Mouse (Mus musculus): ENCODE measurements around the gene Dscam. TPM values are rescaled to one million over a fixed set of nuclear protein-coding genes. Genes with fewer than 3 reads are reported as not detected.

The Dscam gene
- polyA plus RNA-seq, 1 experiment from 2014 or later, result 0.24 TPM

GRCm38 (mm10) chr16:96723066-96723669, 447.4 kb downstream of the Dscam start:
- no peak overlapping the region for H3K4me3 ChIP-seq (replicated peaks)
- no peak overlapping the region for H3K4me2 ChIP-seq
- H3K36me3 ChIP-seq, result no peaks in the 10 kb centered on the region
- no peaks in the 10 kb centered on the region for H3K9me3 ChIP-seq
- whole genome bisulfite sequencing, result 78% methylated on average over 2 of the region's 2 CpGs
- H3K9ac ChIP-seq, result no peak overlapping the region
- no peak for ATAC-seq (ENCODE audit: insufficient read depth, low FRiP score, low read depth)
- H3K27me3 ChIP-seq (replicated peaks), result no peaks in the 10 kb centered on the region
- no peaks in the 10 kb centered on the region for H3K4me1 ChIP-seq
- H3K27ac ChIP-seq, result no peak overlapping the region

- H3K27me3 ChIP-seq (replicated peaks), result no peaks in the 10 kb centered on the region
- WGBS, result 66% methylated on average over 3 of the region's 3 CpGs
- H3K9me3 ChIP-seq, result no peaks in the 10 kb centered on the region
- H3K36me3 ChIP-seq, result no peaks in the 10 kb centered on the region
- no peaks in the 10 kb centered on the region for H3K4me1 ChIP-seq
- no peak for ATAC-seq (ENCODE audit: insufficient read depth, low FRiP score, low read depth)
- no peak overlapping the region for H3K27ac ChIP-seq
- no peak overlapping the region for H3K4me3 ChIP-seq (replicated peaks)
- no peak overlapping the region for H3K4me2 ChIP-seq
- no peak overlapping the region for H3K9ac ChIP-seq
Observed at GRCm38 (mm10) chr16:96722135-96722534, 448.4 kb downstream of the Dscam start.

- no peak for ATAC-seq (ENCODE audit: insufficient read depth, low FRiP score, low read depth)
- no peak overlapping the region for H3K9ac ChIP-seq
- no peaks in the 10 kb centered on the region for H3K27me3 ChIP-seq (replicated peaks)
- WGBS, result 72% methylated on average over 9 of the region's 9 CpGs
- H3K27ac ChIP-seq, result no peak overlapping the region
- no peaks in the 10 kb centered on the region for H3K36me3 ChIP-seq
- no peaks in the 10 kb centered on the region for H3K4me1 ChIP-seq
- H3K9me3 ChIP-seq, result no peaks in the 10 kb centered on the region
- H3K4me2 ChIP-seq, result no peak overlapping the region
- H3K4me3 ChIP-seq (replicated peaks), result no peak overlapping the region
Observed at GRCm38 (mm10) chr16:96721241-96721640, 449.3 kb downstream of the Dscam start.

GRCm38 (mm10) chr16:96720666-96721065, 449.9 kb downstream of the Dscam start:
- Histone ChIP-seq H3K36me3 (no peaks in the 10 kb centered on the region), H3K9me3 (no peaks in the 10 kb centered on the region), H3K4me2 (no peak overlapping the region), H3K27ac (no peak overlapping the region), H3K9ac (no peak overlapping the region), H3K4me1 (no peaks in the 10 kb centered on the region), H3K27me3 (replicated peaks) (no peaks in the 10 kb centered on the region), H3K4me3 (replicated peaks) (no peak overlapping the region)
- no peak for ATAC-seq (ENCODE audit: insufficient read depth, low FRiP score, low read depth)
- 63% methylated on average over 5 of the region's 5 CpGs for WGBS

- no peak for ATAC-seq (ENCODE audit: insufficient read depth, low FRiP score, low read depth)
- Histone ChIP-seq H3K4me2 (no peak overlapping the region), H3K27ac (no peak overlapping the region), H3K27me3 (replicated peaks) (no peaks in the 10 kb centered on the region), H3K36me3 (no peaks in the 10 kb centered on the region), H3K9me3 (no peaks in the 10 kb centered on the region), H3K4me1 (no peaks in the 10 kb centered on the region), H3K4me3 (replicated peaks) (no peak overlapping the region), H3K9ac (no peak overlapping the region)
- WGBS, result 0% methylated on average over 2 of the region's 2 CpGs
Observed at GRCm38 (mm10) chr16:96718221-96718620, 452.3 kb downstream of the Dscam start.

- Histone ChIP-seq H3K4me3 (replicated peaks) (no peak overlapping the region), H3K4me2 (no peak overlapping the region), H3K27me3 (replicated peaks) (no peaks in the 10 kb centered on the region), H3K4me1 (no peaks in the 10 kb centered on the region), H3K9me3 (no peaks in the 10 kb centered on the region), H3K36me3 (no peaks in the 10 kb centered on the region), H3K9ac (no peak overlapping the region), H3K27ac (no peak overlapping the region)
- 86% methylated on average over 2 of the region's 2 CpGs for WGBS
- no peak for ATAC-seq (ENCODE audit: insufficient read depth, low FRiP score, low read depth)
Observed at GRCm38 (mm10) chr16:96716633-96717032, 453.9 kb downstream of the Dscam start.

- H3K4me3 ChIP-seq (replicated peaks), result no peak overlapping the region
- no peak overlapping the region for H3K9ac ChIP-seq
- ATAC-seq (ENCODE audit: insufficient read depth, low FRiP score, low read depth), result no peak
- no peaks in the 10 kb centered on the region for H3K27me3 ChIP-seq (replicated peaks)
- H3K9me3 ChIP-seq, result no peaks in the 10 kb centered on the region
- 48% methylated on average over 4 of the region's 4 CpGs for WGBS
- no peak overlapping the region for H3K27ac ChIP-seq
- no peaks in the 10 kb centered on the region for H3K36me3 ChIP-seq
- no peaks in the 10 kb centered on the region for H3K4me1 ChIP-seq
- H3K4me2 ChIP-seq, result no peak overlapping the region
Observed at GRCm38 (mm10) chr16:96711935-96712334, 458.6 kb downstream of the Dscam start.

- 68% methylated on average over 3 of the region's 3 CpGs for WGBS
- no peak overlapping the region for H3K4me3 ChIP-seq (replicated peaks)
- H3K27me3 ChIP-seq (replicated peaks), result no peaks in the 10 kb centered on the region
- H3K27ac ChIP-seq, result no peak overlapping the region
- no peaks in the 10 kb centered on the region for H3K36me3 ChIP-seq
- H3K9ac ChIP-seq, result no peak overlapping the region
- H3K4me2 ChIP-seq, result no peak overlapping the region
- no peaks in the 10 kb centered on the region for H3K9me3 ChIP-seq
- H3K4me1 ChIP-seq, result no peaks in the 10 kb centered on the region
- no peak for ATAC-seq (ENCODE audit: insufficient read depth, low FRiP score, low read depth)
Observed at GRCm38 (mm10) chr16:96700551-96700950, 470.0 kb downstream of the Dscam start.

GRCm38 (mm10) chr16:96695882-96696281, 474.7 kb downstream of the Dscam start:
- H3K36me3 ChIP-seq, result no peaks in the 10 kb centered on the region
- no peak for ATAC-seq (ENCODE audit: insufficient read depth, low FRiP score, low read depth)
- H3K4me3 ChIP-seq (replicated peaks), result no peak overlapping the region
- H3K27ac ChIP-seq, result no peak overlapping the region
- H3K4me1 ChIP-seq, result no peaks in the 10 kb centered on the region
- H3K27me3 ChIP-seq (replicated peaks), result no peaks in the 10 kb centered on the region
- H3K4me2 ChIP-seq, result no peak overlapping the region
- no peaks in the 10 kb centered on the region for H3K9me3 ChIP-seq
- H3K9ac ChIP-seq, result no peak overlapping the region
- WGBS, result 84% methylated on average over 4 of the region's 4 CpGs

- WGBS, result 85% methylated on average over 6 of the region's 6 CpGs
- Histone ChIP-seq H3K9ac (no peak overlapping the region), H3K4me2 (no peak overlapping the region), H3K4me3 (replicated peaks) (no peak overlapping the region), H3K9me3 (no peaks in the 10 kb centered on the region), H3K27ac (no peak overlapping the region), H3K27me3 (replicated peaks) (no peaks in the 10 kb centered on the region), H3K4me1 (no peaks in the 10 kb centered on the region), H3K36me3 (no peaks in the 10 kb centered on the region)
- ATAC-seq (ENCODE audit: insufficient read depth, low FRiP score, low read depth), result no peak
Observed at GRCm38 (mm10) chr16:96691576-96691975, 479.0 kb downstream of the Dscam start.

GRCm38 (mm10) chr16:96690052-96690451, 480.5 kb downstream of the Dscam start:
- no peak for ATAC-seq (ENCODE audit: insufficient read depth, low FRiP score, low read depth)
- no peaks in the 10 kb centered on the region for H3K9me3 ChIP-seq
- no peaks in the 10 kb centered on the region for H3K36me3 ChIP-seq
- H3K4me1 ChIP-seq, result no peaks in the 10 kb centered on the region
- H3K27ac ChIP-seq, result no peak overlapping the region
- no peaks in the 10 kb centered on the region for H3K27me3 ChIP-seq (replicated peaks)
- 0% methylated on average over 1 of the region's 2 CpGs for WGBS
- no peak overlapping the region for H3K4me2 ChIP-seq
- no peak overlapping the region for H3K9ac ChIP-seq
- no peak overlapping the region for H3K4me3 ChIP-seq (replicated peaks)

- Histone ChIP-seq H3K4me1 (no peaks in the 10 kb centered on the region), H3K9ac (no peak overlapping the region), H3K4me2 (no peak overlapping the region), H3K27ac (no peak overlapping the region), H3K9me3 (no peaks in the 10 kb centered on the region), H3K27me3 (replicated peaks) (no peaks in the 10 kb centered on the region), H3K4me3 (replicated peaks) (no peak overlapping the region), H3K36me3 (no peaks in the 10 kb centered on the region)
- no peak for ATAC-seq (ENCODE audit: insufficient read depth, low FRiP score, low read depth)
- WGBS, result 31% methylated on average over 1 of the region's 1 CpGs
Observed at GRCm38 (mm10) chr16:96689419-96689818, 481.1 kb downstream of the Dscam start.

- Histone ChIP-seq H3K9me3 (no peaks in the 10 kb centered on the region), H3K4me2 (no peak overlapping the region), H3K4me1 (no peaks in the 10 kb centered on the region), H3K27ac (no peak overlapping the region), H3K9ac (no peak overlapping the region), H3K4me3 (replicated peaks) (no peak overlapping the region), H3K27me3 (replicated peaks) (no peaks in the 10 kb centered on the region), H3K36me3 (no peaks in the 10 kb centered on the region)
- WGBS, result 89% methylated on average over 14 of the region's 14 CpGs
- no peak for ATAC-seq (ENCODE audit: insufficient read depth, low FRiP score, low read depth)
Observed at GRCm38 (mm10) chr16:96685065-96685464, 485.5 kb downstream of the Dscam start.

Data from stomach, embryonic 15.5 days (tissue).